Mouse (Mus musculus) kidney, adult 8-10 months (tissue): ENCODE data around the gene Usp29.

ENCODE experiments used
- DNase-seq, 2 experiments: peaks; one replicate each; pipeline ENCODE4 v3.0.0; 2022

Usp29 gene

DNA sequence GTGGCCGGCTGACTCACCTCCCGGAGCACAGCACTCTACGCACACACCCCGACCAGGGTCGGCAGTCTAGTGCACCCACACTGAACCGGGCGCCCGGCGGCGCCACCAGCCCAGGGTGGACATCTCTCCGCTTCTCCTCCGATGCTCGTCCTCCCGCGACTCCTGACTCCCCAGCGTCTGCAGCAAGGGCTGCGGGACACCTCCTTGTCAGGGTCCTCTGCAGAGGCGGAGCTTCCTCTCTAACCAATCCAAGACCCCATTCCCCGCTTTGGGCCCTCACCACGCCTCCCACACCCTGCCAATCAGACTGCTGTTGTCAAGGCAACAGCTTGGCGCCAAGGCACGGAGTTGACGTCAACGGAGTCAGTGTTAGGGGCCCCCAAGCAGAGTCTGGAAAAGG lies at the start of gene Usp29, which contains the start of gene Peg3:
Usp29 (plus strand) TSS at position 338 of the 400 bp plus-strand sequence.
Peg3 (minus strand) TSS at position 191 of the 400 bp plus-strand sequence.
- DNase-seq, result peak; percentile 48 to 54

DNA sequence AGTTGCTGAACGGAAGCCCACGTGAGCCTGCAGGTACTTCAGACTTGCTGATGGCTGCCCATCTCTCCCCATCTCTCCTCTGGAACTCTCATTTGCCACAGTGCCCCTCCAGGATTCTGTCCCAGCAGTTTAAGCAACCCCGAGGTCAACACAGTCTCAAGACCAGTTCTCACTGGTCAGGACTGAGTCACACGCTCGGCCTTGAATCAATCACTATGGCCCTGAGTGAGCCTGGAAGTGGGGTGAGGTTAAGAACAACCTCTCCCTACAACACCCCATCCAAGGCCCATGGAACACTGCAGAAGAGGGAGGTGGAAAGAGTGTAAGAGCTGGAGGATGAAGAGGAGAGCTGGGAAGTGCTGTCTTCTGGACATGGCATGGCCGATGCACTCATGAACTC lies 44.9 kb upstream of the Usp29 start:
- DNase-seq, result no peak

DNA sequence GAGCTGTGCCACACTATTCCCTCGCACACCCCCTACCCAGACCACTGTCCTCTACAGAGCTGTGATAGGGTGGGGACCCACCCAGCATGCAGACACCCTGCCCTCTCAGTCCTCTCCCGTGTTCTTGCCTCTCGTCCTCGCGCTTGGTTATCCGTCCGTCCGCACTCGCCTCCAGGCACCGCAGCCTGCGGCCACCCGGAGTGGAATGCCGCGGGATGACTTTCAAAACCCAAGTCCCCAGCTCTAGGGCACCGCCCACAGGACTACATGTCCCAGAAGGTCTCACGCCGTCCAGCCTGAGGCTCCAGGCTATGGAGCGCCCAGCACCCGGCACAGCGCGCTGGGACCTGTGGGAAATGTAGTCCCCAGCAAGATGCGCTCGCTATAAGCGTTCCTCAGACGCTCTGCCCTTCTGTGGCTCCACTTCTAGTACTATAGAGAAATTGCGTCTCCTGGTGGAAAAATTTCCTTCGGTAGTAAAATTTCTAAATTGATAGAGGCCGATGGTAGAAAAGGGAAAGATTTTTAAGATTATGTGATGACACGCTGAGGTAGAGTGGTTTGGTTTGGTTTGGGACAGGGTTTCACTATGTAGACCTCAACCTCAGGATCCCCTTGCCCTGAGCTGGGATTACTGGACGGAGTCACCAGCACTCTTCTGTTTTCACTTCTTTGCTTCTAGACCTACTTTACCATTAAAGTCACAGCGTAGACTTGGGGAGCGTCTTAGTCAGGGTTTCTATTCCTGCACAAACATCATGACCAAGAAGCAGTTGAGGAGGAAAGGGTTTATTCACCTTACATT lies 33.9 kb upstream of the Usp29 start, which contains the start of gene Zim1:
Zim1 (minus strand) TSS at position 210 of the 805 bp plus-strand sequence.
- DNase-seq, result peak; percentile 67 to 73

DNA sequence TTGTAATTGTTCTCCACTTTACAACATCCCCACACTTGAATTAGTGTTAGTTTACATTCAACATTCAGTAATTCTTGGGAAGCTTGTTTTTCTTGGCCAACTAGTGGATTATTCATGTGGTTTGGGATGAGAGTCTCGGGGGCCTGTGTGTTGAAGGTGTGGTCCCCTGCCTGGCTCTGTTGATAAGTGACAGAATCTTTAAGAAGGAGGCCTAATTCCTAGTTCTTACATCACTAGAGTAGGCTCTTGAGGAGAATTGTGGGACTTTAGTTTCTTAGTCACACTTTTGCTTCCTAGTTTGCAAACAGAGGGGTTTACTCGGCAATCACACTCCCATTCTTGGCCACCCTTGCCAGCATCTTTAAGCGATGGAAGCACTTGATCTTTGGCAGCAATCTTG lies 31.1 kb upstream of the Usp29 start:
- no peak for DNase-seq

DNA sequence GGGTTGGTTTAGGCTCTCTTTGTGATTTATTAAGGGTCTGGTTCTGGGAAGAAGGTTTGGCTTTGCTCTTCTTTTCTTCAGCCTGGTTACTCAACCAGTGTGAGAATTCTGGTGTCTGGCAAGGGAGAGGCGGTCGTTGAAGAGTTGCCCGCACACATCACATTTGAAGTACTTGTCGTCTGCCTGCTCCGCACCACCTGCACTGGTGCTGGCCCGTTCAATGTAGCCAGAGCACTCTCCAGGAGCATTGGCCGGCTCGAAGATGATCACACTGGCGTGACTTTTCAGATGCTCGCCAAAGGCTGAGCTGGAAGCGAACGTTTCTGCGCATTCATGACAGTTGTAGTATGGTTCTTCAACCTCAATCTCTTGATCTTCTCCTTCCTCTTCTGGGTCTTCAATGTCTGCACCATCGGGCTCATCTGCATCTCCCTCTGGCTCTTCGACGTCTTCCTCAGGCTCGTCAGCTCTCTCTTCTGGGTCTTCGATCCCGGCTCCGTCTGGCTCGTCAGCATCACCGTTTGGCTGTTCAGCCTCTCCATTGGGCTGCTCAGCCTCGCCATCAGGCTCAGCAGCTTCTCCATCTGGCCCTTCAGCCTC lies 22.9 kb upstream of the Usp29 start:
- no peak for DNase-seq

DNA sequence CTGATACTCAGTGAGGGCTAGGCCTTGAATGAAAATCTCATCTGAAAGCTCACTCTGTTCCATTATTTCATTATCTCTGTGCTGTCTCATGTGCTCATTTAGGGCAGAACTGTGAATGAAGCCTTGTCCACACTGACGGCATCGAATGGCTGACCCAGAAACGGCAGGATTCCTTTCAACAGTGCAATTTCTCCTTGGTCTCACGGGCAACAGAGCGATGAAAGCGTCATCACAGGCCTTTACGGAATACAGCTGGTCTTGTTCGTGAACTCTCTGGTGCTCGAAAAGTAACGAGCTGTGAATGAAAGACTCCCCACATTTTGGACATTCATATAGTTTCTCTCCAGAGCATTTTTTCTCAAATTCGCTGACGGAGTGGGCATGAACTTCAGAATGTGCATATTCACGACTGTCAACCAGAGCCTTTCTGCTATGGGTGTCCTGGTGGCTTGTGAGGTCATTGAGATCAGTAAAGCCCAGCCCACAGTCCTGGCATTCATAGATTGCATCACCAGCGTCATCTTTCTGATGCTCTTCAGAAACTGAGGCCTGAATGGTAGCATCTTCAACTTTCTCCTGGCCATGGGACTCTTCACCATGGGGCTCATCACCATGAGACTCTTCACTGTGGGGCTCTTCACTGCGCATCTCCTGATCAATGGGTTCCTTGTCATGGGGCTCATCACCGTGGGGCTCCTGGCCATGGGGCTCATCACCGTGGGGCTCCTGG lies 21.8 kb upstream of the Usp29 start:
- DNase-seq, result no peak

DNA sequence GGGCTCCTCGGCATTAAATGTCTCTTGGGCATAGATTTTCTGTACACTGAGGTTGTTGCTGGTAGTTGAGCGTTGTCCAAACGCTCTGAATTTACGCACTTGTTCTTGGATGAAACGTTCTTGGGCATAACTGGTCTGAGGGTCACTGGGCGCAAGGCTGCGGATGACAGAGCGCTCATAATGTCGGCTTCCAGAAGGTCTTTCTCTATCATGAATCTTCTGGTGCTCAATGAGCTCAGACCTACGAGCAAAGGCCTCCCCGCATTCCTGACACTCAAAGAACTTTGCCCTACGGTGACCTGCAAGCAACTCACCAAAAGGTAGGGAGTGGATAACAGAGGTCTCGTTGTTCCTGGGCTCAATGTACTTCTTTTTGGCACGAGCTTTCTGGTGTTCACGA lies 21.0 kb upstream of the Usp29 start:
- no peak for DNase-seq

DNA sequence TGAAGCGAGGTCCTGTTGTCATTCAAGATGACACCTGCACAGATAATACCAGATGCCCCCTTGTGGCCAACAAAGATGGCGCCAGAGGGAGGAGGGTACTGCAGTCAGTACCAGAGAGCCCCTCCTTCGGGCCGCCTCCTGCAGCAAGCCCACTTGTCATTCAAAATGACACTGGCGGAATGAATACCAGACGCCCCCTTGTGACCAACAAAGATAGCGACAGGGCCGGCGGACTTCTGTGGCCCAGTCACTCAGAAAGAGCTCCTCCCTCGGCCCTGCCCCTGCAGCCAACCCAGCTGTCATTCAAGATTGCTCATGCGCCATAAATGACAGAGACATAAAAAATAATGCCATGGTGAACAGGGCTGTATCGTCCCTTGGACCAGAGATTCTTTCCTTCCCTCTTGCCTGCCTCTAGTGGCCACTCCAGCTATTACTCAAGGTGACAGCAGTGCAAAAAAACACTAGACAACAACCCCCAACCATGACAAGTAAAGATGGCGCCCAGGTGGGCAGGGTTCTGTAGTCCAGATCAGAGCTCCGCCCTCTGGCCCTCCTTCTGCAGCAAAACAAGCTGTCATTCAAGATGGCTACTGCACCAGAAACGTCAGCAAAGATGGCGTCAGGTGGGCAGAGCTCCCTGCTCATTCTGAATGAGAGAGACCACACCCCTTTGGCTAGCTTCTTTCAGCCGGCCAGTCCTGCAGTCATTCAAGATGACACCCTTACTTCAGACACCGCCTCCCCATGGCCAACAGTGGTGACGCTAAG lies 2.8 kb upstream of the Usp29 start:
- DNase-seq, result peak; percentile 74 to 86

DNA sequence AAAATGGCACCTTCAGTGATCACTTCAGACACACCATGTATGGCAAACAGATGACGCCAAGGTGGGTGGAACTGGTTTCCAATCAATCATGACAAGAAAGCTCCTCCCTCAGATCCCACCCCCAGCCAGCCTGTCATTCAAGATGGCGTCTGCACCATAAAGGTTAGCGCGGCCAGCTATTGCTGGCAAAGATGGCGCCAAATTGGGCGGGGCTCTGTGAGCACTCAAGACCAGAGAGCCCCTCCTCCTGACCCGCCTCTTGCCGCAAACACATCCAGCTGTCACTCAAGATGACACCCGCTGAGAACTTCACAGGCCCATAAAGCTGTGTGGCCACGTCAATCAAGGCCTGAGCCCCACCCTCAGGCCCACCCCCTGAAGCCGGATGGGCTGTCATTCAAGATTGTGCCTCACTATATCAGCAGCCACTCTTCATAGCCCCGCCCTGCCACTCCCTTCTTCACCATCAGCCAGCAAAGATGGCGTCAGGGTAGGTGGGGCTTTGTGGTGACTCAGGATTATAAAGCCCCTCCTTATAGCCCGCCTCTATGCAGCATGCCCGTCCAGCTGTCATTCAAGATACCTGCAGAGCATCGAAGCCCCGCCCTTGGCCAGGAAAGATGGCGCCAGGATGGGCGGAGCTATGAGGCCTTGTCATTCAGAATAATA lies 2.0 kb upstream of the Usp29 start:
- DNase-seq, result peak; percentile 87 to 94

DNA sequence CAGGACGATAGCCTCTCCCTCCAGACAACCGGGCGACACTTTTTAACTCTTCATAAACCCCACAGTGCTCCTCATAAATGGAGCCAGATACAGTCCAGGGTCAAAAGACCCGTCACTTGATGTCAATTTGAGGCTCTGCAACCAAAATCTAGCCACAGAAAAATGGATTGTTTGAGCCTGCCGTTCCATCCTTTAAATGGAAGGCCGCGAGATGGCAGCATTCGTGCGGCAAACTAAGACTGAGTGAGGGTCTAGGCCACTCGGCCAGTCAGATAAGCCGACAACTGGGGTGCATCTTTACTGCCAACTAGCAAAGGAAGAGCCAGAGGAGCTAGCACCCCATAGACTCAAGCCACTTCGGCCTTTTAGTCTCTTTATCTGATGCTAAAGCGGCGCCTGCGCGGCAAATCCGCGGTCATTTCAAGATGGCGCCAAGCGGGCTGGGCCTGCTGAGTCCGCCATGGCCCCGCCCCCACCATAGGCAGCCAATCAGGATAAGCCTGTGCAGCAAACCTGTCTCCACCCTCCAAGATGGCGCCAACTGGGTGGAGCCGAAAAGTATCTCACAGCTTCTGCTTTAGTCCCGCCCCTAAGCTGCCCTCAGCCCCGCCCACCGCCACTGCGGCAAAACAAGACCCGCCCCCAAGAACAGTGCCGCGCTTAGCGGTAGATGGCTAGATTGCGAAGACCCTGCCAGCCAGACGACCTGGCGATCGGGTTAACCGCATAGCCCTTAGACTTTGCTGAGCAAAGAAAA lies 1.1 kb upstream of the Usp29 start:
- DNase-seq, result peak; percentile 95 to 96

DNA sequence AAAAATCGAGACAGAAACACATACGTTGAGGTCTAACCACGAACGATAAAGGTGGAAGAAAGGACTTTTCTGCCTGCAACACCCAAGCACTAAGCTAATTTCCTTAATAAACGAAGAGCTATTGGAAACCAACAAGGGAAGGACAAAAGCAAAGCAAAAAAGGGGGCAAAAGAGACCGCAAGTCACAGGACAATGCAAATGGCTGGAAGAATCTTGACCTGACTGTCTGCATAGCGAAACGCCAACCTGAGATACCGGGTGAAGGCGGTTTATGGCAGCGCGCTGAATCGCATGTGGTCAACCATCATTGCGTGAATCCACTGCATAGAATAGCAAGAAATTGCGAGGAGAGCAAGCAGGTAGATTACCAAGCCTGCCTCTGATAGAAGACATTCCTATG lies 423 bp downstream of the Usp29 start:
- no peak for DNase-seq

DNA sequence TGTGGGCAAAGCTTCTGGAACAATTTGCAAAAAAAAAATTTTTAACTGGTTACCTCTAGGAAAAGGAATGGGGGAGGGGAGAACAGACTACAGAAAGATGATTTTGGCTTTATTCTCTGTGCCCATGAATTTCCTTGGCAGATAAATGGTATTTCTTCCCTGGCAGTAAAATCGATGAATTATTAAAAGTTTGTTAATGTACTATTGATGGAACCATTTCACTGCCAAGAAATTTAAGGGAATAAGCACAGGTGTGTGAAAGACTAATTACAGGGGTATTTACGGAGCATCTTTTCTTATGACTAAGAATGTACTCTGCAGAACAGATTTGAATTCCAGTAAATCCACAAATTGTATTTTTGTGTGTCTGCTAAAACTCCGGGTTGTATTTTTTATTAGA lies 995 bp downstream of the Usp29 start:
- DNase-seq, result no peak

DNA sequence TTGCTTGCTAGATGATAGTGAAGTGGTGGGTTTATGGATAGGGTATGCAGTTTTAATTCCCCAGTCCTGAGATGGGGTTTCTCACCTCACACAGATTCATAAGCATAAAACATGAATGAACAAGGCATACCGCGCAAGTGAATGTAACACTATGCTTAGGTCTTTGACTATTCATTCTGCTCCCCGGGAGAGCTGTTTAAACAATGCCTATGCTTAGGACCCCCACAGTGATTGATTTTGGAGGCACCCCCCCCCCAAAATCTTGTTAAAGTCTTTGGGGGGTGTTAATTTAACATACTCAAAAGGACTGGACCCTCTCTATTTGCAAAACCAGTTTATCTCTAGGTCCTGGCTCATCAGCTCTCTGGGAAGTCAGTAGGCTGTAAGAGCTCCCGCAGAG lies 1.6 kb downstream of the Usp29 start:
- DNase-seq, result no peak

DNA sequence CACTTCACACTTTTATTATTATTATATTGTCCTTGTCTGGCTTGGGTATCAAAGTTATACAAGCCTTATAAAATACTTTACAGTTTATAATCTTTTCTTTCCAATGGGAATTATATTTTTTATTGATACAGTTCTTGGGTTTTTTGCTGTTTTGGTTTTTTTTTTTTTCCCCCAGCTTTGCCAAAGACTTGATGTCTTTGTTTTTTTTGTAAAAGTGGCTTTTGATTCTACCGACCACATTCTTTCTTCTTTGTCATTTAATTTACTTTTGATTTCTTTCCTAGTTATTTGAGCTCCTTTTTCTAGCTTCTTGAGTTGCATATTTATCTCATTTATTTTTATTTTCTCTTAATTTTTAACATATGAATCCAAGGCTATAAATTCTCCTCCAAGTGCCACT lies 5.7 kb downstream of the Usp29 start:
- DNase-seq, result no peak

DNA sequence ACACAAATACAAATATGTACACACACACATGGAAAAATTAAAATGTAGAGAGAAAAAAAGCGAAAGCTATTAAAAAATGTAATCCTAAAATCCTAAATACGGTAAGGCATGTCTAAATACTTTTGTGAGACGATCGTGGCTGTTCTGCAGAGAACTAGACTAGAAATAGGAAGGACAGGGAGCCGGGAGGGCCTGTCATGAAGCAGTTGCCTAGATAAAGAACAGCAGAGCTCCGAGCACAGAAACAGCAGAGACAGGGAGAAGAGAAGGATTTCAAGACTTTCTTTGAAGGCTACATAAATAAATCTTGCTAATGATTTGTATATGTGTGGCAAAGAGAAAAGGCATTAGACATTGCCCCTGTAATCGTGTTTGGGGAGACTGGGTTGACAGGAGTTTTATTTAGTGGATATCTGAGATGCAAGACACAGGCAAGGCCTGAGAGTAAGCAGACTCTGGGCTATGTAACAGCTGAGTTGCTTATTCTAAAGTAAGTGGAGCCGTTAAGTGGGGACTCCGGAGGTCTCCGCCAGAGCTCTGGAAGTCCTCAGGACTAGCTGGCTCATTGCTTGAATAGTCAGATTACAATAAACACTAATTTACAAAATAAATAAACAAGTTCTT lies 14.0 kb downstream of the Usp29 start:
- DNase-seq, result no peak

DNA sequence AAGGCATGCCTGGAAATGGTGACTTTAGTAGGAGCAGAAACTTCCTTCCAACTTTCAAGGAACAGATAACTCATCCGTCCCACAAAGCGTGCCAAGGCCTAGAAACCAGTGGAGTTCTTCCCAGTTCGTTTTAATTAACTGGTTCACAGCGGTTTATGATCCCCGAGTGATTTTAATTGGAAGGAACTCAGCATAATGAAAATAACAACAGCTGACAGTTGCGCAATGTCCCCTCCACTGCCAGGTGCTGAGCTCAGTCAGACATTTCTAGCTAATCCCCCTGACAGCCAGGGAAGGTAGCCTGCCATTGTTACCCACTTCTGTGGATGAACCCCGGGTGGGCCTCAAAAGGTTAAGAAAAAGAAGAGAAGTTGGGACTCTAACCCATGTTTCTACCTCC lies 18.8 kb downstream of the Usp29 start:
- no peak for DNase-seq

DNA sequence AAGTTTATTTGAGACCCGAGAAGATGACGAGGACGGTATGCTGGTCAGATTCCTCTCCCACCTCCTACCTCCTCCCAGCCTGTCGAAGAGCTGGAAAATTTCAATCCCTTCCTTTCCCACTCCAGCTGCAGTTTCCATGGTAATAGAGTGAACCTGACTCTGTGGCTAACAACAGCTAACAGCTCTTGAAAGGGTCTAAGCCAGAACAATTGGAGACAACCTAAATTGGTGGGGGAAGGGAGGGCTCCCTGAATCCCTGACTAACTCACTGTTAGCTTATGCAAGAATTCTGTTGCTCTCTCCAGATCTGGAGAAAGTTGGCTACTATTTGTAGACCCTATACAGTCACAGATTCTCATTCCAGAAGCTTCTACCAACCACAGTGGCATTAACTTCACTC lies 23.1 kb downstream of the Usp29 start:
- no peak for DNase-seq

DNA sequence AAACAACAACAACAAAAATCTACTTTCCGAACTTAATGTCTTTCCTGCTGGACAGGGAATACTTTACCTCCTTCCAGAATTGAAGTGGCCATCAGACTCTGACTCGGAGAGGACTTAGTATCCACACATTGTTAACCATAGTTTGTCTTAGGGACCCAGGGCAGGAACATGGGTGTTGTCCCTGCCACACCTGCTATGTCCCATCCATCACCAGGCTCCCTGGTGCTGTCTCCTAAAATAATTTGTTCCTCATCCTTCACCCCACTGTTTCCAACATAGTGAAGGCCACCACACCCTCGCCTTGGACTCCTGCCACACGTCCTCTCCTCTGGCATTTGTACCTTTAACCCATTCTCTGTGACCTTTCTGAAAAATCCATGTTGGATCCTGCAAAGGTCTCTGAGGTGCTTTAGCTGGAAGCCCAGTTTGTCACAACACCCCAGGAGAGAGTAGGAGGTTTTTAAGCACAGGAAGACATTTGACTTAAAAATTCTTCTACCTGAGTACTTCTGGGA lies 26.5 kb downstream of the Usp29 start:
- DNase-seq, result no peak

DNA sequence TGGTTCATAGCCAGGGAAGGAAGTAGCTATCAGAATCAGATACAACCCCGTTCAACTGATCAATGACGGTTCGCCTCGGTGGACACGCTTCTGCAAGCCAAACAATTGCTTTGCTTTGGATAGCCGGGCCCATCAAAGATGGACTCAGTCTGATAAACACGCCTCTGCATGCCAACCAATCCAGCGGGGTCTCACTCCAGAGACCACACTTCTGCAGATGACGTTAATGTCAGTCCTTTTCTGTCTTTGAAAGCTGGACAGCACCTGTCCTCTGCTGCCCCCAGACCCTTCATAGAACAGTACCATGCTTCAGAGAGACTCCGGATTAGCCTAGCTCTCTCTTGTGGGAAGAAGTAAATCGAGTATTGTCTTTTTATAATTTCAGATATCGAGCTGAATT lies 29.3 kb downstream of the Usp29 start:
- no peak for DNase-seq

DNA sequence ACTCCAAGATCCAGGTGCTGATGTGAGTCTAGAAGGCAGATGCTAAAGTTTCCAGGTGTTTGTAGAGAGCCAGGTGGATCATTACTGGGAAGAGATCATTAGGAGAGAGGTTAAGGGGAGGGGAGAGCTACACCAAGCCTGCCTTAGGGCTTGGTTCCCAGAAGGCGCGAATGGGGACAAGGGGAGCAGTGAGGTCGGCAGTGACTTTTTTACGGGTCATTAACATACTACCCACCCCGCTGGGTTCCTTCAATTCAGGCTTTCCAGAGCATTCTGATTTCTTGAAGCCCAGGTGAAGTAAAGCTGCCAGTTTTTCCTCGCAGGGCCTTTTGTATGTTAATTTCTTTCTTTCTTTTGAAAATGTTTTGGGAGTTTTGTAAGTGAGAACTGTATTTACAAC lies 29.8 kb downstream of the Usp29 start:
- no peak for DNase-seq

DNA sequence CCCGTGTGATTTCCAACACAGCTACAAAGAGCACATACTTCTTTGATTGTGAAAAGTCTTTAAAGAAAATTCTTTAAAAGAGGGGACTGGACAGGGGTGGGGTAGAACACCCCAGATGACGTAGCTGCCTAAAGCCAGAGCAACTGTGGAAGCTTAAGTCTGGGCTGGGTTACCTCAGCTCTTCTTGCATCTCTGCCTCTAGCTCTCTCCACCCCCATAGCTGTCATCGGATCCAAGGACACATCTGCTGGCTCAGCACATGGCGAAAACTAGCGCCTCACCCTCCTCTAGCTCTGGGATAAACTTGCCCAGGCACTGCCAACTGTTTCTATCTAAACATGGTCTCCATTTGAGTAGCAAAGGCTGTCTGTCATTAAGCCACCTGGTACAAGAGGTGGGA lies 34.9 kb downstream of the Usp29 start:
- DNase-seq, result no peak
